Mouse (Mus musculus): ENCODE results near the gene Gpr3.

Gpr3 gene

DNA sequence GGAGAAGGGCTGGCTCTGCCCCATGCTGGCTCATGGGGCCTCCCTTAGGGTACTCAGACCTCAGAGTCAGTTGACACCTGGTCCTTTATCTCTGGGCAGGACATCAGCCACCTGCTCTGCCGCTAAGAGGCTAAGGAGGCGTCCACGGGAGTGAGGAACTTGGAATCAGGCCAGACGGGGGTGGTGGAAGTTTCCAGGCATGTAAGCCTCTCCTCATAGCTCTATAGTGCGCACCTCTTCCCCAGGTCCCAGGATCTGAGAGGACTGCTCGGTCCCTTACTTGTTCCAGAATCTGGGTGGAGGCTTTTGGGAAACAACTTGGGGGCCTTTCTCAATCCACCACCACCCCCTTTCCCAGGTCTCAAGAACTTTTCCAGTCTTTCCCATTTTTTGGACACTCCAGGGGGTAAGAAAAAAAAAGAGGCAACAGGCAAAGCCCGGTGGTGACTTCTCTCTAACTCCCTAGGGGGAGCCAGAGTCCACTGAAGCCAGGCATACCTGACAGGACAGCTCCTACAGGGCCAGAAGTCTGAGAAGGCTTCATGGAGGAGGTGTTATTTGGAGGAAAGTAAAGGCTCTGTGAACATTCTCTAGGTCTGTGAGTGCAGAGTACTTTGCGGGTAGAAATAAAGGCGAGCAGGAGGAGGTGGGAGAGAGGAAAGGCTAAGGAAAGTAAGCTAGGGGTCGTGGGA, 21.1 kb upstream of the Gpr3 start:
- peak; percentile 52 for DNase-seq

DNA sequence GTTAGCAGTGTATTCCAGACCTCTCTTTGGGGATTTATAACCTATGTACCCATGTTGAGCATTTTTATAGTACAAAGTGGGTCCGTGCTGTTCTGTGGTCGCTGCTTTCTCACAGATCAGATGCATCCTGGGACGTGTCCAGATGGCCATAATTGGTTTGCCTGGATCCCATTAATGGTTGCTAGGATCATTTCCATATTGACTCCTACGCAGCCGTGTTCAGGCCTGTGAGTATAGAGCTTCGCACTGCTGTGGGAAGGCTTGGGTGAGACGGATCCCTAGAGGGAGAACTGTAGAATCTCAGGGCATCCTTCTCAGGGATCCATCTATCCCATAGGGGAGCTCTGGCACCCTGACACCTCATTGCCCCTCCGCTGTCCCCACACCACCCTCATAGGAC, 17.2 kb upstream of the Gpr3 start:
- no peak for DNase-seq

DNA sequence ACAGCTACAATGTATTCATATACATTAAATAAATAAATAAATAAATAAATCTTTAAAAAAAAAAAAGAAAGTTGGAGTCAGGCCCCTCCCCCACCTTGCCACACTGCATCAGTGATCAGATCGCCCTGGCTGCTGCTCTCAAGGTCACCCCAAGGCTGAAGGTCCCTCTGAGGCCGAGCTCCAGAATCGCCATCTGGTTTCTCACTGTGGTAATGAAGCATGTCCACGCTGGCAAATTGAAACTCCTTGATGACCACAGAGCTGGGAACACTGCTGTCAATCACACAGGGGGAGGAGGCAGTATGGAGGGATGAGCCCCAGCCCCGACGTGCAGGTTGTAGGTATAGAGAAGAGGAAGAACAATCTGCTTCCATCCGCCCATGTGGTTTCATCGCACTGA, 15.3 kb upstream of the Gpr3 start:
- peak; percentile 41 for DNase-seq

DNA sequence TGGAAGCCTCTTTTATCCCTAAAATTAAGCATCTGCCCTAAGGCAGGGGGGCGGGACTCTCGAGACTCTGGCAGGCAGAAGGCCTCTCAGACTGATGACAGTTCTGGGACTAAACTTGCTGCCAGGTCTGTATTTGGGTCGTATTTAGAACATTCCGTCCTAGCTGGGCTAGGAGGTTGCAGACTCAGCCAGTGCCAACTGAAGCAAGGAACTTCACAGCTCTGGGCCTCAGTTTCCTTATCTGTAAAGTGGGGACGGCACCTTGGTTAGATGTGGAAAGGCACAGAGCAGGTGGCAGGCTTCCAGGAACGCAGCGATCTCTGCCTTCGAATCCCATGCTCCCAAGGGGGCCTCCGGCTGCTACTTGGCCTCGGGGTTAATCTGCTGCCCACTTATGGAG, 13.7 kb upstream of the Gpr3 start:
- no peak for DNase-seq

DNA sequence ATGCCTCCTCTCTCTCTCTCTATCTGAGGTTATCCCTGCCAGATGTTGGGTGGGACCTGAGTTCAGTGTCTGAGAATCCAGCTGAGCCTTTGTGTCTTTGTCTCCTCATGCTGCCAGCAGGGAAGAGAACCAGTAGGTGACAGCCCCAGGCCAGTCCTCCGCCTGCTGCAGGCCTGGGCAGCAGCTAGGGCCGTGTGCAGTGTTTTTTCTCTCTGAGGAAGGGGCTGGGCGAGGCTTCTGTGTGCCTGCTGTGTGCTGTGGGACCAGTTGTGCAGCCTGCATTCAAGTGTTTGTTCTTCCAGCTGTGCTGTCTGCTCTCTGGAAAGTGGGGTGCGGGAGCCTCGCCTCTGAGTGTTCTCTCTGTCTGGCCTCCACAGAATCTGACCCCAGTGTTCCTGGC, 11.5 kb upstream of the Gpr3 start:
- no peak for DNase-seq

DNA sequence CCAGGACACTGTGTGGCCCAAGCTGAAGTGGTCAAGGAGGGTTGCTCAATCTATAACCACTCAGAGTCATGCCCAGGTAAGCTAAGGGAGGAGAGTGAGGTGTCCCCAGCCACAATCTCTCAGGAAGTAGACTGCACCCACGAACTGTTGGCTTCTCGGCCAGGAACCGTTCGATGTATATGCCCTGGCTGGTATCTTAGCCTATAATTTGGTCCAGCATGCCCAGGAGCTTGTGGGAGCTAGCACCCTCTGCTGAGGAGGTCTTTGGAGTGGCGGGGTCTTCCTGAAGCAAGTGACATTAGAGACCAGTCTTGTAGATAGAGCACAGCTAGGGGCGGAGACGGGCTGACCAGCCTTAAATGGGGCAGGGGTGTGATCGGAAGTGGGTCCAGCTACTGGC, 9.4 kb upstream of the Gpr3 start:
- DNase-seq = no peak

DNA sequence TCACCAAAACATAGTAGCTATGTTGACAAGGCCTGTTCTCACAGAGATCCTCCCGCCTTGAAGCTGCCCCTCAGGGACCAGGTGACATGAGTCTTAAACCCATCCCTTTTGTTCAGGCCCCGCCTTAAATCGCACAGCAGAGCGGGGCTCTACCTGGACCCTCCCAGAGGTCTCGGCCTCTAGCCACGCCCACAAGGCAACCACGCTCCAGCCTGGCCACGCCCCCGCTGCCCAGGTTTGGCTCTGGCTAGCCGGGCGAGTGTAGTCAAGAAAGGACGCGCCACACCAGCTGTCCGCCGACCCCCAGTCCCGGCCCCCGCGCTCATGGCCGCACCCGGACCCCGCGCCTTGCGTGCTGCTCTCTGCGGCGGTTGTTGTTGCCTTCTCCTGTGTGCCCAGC, 8.3 kb upstream of the Gpr3 start:
- peak; percentile 61 for DNase-seq

DNA sequence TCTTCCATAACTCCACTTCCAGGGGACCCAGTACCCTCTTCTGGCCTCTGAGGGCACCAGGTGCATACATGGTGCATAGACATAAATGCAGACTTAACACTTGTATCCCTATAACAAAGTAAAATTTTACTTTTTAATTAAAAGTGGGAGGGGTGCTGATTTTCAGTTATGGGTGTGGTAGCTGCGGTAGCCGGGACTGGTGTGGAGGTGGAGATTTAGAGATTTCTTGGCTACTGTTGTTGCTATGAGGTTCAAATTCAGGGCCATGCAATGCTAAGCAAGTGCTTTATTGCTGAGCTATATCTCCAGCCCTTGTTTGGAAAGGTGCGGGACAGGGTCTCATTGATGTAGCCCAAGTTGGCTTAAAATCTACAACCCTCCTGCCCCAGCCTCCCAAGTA, 6.4 kb upstream of the Gpr3 start:
- no peak for DNase-seq

DNA sequence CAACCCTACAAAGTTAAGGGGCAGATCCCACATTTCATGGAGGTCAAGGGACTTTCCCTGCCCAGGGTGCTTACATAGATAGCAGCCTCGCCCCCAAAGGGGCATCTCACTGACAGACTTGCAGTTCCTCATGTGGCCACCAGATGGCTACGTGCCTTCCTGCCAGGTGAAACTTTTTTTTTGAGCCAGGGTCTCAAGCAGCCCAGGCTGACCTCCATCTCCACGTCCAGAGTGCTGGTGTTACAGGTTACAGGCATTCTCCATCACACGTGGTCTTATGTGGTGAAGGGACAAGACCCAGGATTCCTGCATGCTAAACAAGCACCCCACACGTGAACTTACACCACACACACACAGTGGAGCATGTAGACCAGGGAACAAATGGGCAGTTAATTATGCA, 5.3 kb upstream of the Gpr3 start:
- DNase-seq = peak; percentile 71

DNA sequence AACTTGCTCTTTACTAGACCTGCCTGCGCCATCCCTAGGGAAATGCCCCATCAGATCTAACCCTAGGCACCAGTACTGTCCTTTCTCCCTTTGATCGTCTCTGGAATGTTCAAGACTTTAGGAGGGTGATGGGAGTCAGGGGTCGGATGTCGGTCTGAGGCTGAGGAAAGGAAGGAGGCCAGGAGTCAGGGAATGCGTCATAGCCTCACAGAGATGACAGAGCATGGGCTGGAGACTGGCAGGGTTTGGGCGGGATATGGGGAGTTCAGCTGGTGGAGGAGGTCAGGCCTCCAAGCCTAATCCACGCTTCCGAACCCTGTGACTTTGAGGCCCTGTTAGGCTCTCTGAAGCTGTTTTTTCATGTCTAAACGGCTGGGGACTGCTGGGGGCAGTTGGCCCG, 1.3 kb upstream of the Gpr3 start:
- no peak for DNase-seq

DNA sequence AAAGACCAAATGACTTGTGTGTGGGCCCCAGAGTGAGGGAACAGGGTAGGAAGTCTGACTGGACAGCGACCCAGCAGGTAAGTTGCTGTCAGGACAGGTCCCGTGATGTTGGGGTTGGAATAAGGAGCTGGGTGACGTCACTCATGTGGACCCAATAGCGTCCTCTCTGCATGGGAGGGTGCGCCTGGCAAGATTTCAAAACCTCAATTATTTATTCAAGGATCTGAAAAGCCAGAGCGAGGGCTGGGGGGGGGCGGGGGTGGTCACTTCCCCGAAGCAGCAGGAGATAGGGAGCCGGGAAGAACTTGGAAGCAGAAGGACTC, 893 bp upstream of the Gpr3 start:
- peak; percentile 40 for DNase-seq

DNA sequence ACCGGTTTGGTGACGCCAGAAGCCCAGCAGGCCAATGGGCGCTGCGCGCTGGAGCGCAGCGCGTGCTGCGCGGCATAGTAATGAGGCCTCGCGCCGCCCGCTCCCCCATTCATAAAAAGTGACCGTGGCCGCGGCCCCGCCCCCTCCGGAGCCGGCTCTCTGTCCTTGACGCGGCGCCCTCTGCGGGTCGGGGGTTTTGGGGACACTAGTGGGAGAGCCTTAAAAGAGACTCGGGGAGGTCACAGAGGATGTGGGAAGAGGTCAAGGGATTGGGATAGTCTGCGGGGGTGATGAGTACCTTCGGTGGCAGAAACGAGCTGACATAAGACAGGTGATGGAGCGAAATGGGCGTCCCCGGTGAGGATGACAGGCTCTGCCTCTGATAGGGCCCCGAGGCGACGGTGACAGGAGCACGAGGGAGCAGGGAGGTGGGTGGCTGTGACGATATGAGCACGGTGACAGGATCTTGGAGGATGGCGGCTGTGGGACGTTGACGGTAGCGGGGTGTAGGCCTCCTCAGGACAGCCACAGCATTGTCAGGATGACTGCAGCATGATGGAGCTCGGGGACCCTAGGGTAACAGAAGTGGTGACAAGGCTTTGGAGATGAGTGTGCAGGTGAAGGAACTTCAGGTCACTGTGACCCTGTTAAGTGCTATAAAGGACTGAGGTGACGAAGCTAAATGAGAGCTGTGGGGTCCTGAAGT, 379 bp upstream of the Gpr3 start:
- DNase-seq = peak; percentile 74

DNA sequence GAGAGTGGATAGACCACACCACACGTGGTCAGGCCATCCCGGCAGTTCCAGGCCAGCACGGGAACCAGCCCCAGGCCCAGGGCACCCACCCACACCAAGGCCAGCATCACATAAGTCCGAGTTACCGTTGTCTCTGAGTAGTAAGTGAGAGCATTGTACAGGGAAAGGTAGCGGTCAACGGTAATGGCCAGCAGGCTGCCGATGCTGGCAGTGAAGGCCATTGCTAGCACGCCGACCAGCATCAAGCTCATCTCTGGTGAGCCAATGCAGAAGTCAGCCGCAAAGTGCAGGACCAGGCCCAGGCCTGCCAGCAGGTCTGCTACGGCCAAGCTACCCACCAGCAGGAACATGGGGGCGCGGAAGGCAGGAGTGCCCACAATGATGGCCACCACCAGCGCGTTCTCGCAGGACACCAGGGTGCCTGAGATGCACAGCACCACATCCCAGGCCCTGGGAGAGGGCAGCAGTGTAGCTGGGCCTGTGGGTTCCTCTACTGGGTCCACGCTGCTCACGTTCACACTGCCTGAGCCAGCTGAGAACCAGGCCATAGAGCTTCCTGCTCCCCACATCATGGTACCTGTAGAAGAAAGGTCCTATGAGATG, 1.4 kb downstream of the Gpr3 start:
- no peak for DNase-seq

DNA sequence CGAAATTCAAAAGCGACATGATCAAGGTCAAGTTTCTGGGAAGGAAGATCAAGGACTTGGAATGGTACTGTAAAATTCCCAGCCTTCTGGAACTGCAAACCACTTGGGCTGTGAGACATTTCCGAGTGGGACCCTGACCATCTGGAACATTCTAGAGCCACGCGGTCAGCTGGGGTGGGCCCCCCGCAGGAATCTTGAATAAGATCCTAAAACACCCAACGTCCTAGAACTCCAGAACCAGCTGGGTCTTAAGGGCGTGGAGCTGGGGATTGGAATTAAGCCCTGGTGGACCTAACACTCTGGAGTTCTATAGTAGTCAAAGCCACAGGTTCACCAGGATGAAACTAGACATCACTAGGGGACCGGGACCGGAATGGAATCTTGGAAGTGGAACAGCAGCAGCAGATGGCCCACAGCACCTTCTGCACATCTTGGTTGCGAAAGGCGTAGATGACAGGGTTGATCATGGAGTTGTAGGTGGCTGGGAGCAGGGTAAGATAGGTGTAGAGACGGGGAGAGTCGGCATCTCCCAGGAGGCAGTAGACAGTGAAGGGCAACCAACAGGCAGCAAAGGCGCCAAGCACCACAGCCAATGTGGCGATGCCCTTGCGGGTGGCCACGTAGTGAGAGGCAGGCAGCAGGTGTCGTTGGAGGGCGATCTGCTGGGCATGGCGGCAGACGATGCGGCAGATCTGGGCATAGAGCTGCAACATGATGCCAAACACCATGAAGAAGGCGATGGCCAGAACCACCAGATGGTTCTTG, 2.1 kb downstream of the Gpr3 start:
- DNase-seq = no peak

DNA sequence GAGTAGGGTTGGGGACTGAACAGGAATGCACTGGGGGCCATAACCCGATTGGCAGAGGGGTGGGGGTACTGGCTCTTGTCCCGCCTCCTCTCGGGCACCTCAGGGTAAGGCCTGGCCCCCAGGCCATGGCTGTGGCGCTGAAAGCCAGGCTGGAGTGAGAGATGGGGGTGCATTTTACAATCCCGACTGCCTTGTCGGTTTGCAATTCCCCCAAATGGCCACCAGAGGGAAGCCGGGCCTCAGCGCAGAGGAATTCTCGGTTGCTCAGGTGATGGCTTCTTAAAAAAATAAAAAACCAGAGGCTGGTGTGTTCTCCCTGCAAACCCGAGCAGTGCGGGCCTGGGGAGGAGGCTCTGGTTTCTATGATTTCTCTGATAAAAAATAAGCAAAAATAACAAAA, 3.0 kb downstream of the Gpr3 start:
- peak; percentile 43 for DNase-seq

DNA sequence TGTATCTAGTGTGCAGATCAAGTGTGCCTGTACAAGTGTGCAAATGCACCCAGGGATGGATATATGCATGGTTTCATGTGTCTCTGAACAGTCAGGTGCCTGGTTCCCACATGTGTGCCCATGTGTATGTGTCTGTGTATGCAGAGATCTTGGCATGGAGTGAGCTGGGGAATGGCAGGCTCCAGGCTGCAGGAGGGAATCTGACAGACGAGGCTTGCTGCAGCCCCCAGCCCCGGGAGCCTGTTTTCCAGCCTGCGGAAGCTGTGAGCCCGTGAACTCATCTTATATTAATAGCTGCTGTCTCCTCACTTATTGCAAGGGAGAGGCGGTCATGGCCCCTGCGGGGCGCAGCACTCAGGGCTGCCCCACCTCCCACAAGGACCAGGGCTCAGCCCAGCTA, 8.0 kb downstream of the Gpr3 start:
- DNase-seq = no peak

DNA sequence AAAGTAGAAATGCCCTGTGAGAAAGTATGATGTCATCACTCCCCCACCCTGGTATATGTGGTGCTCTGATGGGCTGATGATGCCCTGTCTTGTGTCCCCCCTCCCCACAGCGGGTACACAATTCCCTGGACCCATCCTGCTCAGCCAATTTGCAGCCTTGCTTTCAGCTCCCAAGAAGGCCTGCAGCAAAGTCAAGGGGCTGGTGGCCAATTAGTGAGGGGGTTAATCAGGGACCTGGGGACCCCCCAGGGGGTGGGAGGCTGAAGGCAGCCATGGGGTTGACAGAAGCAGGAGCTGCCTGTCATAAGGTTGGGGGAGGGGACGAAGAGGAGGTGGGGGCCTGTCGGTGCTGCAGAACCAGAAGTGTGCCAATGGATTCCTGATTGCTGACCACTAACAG, 8.7 kb downstream of the Gpr3 start:
- no peak for DNase-seq

DNA sequence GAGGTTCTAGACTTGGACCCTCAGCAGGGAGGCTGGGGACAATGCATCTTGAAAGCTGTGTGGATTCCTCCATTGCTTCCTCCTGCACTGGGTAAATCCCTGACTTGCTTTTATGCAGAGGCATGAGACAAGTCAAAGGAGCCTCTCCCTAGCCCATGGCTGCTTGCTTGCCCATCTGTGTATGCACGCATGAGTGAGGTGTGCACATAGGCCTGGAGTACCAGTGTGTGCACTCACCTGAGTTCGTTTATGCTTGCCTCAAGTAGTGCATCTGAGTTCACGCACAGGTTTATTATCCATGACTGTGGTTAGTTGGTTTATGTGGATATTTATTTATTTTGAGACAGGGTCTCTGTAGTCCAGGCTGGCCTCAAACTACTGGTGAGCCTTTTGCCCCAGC, 10.1 kb downstream of the Gpr3 start:
- DNase-seq = no peak

DNA sequence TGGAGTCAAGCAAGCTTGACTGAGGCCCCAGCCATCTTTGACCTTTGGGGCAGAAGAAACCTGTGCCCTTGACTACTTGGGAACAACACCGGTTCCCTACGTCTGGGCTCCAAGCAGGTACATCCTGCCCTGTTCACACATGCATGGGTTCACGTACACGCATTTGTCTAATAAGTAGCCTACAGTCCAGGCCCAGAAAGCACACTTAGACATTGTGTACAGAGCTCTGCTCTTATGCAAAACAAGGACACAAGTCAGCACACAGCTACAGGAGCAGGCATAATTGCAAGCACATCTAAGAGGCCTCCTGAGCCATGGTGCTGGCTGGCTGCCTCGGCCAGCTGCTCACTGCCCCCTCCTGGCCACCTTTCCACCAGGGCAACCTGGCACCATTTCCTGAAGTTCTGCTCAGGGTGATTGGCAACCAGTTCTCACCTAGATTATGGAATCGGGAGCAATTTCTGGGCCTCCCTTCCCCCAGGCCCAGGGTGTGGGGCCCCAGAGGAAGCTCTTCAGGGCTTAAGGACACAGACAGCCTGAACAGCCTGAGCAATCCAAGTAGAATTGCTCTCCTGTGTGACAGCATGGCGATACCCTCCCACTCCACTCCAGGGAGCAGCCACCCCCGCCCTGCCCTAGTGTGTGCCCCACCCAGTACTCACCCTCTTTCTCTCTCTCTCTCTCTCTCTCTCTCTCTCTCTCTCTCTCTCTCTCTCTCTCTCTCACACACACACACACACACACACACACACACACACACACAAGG, 11.1 kb downstream of the Gpr3 start:
- DNase-seq = peak; percentile 88

DNA sequence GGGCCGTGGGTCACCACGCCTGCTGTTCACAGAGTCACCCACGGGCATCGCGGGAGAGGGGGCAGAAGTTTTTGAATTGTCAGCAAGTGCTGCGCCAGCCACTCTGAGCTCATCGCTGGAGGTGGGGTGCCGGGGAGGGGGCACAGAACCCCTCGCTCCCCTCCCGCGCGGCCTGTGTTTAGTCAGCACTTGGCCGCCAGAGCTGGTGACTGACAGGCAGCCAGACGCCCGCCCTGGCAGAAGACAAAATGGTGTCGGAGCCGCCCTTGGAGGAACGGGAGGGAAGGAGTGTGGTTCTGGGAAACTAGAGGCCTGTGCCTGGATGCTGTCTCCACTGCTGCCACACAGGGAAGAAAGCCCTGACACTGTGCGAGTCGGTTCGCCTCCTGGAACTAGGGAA, 12.0 kb downstream of the Gpr3 start:
- DNase-seq = peak; percentile 39

DNA sequence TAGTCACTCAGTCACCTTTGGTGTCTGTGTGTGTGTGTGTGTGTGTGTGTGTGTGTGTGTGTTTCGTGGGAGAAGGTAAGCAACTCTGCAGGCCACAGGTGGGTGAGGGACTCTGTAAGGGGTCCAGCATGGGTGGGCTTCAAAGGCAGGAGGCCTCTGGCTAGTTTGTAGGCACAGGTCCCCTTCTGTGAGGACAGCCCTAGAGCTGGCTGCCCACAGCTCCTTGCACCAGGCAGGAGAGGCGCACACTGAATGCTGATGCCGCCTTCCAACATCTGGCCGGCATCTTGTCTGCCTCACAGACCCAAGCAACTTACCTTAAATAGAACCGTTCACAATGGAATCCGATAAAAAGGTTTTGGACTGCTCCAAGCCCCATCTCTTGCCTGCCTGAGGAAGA, 12.6 kb downstream of the Gpr3 start:
- no peak for DNase-seq

DNA sequence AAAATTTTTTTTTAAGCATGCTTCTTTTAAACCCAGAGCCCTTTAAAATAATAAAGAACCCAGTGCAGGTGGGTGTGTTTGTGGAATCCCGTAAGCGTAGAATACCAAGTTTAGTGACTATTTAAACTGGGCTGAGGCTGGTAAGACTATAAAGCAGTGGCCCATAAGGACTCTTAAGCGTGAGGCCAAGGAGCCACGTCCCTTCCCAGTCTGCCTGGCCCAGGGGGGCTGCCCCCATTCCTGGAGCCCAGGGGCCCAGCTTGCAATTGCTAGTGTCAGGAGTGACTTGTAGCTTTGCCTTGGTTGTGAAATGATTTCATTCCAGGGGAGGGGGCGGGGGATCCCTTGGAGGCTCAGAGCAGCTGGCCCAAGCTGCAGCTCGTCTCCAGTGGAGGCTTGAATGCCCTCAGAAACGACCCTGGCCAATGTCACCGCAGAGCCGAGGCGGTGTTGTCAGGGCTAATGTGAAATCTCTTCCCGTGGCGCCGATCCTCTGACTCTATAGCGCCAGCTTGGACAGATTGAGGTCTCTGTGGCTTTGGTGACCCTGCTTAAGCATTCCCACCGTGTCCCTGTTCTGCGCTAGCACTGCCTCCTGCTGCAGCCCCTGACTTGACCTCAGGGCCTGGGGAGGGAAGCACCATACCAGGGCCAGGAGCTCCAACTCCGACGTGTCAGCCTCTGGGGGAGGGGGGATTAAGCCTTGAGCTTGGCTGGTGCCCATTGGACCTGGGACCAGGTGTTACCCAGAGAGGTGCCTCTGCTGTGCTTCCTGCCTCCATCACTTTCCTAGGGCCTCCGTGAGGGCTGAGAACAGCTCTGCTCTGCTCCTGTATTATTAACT, 13.8 kb downstream of the Gpr3 start:
- DNase-seq = no peak
